Mouse (Mus musculus) megakaryocyte-erythroid progenitor cell, adult 5 weeks (primary cell): ENCODE results near the gene Myo16. TPM values are rescaled to one million over a fixed set of nuclear protein-coding genes. Genes with fewer than 3 reads are reported as not detected.

Source experiments
- polyA plus RNA-seq: library from polyadenylated mRNA; stranded (reverse); fragments of >175 nt; gene quantifications from 2 replicates; pipeline ENCODE4 v1.2.3, GENCODE M21; 2012

Gene Myo16
- polyA plus RNA-seq, result 0.02 TPM in 1 of 2 replicates, not detected in the other

GRCm38 (mm10) chr8:10153611-10154438 is at the start of gene Myo16:
Gene Myo16, plus strand, starts transcription at chr8:10153911.

Other genes starting within 250 kb of the Myo16 start
- 0.10 and 0.33 TPM in 2 replicates for gene Lig4, start 176.2 kb upstream of the Myo16 start, polyA plus RNA-seq
- gene Abhd13, start 176.2 kb upstream of the Myo16 start, polyA plus RNA-seq, result 0.98 and 1.0 TPM in 2 replicates
- gene Tnfsf13b, start 147.4 kb upstream of the Myo16 start, polyA plus RNA-seq, result 1.4 and 1.7 TPM in 2 replicates